Mouse (Mus musculus): ENCODE results near the gene 4930404N11Rik. TPM values are rescaled to one million over a fixed set of nuclear protein-coding genes. Genes with fewer than 3 reads are reported as not detected.
A peak's percentile ranks its signal among the peaks of the same experiment; 100 is the strongest.

Gene 4930404N11Rik
- total RNA-seq (2014; rRNA removed): not detected in 2 replicates
- 0.25 and 0.99 TPM in 2 replicates for polyA plus RNA-seq (2015; fragmentation: Nextera tagmentation; extraction: Ambion mirVana)

GRCm38 (mm10) chr10:81365672-81366476, at the start of gene 4930404N11Rik:
TSS of gene 4930404N11Rik (minus strand) at chr10:81365816.
- H3K36me3 ChIP-seq (ENCODE audit: insufficient read depth, low read length): peaks cover 43% of the 10 kb centered on the region
- 0 out of 2 replicates have a peak, but pooled peaks cover 5% of the 10 kb centered on the region for H3K4me1 ChIP-seq (ENCODE audit: insufficient read depth, low read length)
- H3K9ac ChIP-seq (replicated peaks; ENCODE audit: low read length): no peak within 1 kb of the TSS
- 22% methylated on average over 12 of the region's 12 CpGs for WGBS
- H3K4me2 ChIP-seq (ENCODE audit: low read depth, low read length): no peak within 1 kb of the TSS
- no peak for TF ChIP-seq CTCF (IDR thresholded peaks at IDR 0.05; ENCODE audit: low read depth)
- H3K9me3 ChIP-seq (ENCODE audit: low read length): no peaks in the 10 kb centered on the region
- DNase-seq (ENCODE audit: low spot score) (peak; percentile 12), ATAC-seq (no peak)
- H3K4me3 ChIP-seq (ENCODE audit: low read length): no peak within 1 kb of the TSS
- peak within 1 kb of the TSS; percentile 20; the same call in 1 of the 2 replicates for H3K27ac ChIP-seq
- no peaks in the 10 kb centered on the region for H3K27me3 ChIP-seq (ENCODE audit: insufficient read depth, low read length)

- Histone ChIP-seq H3K27ac (peak overlapping the region; percentile 12; the same call in 1 of the 2 replicates), H3K4me2 (ENCODE audit: low read depth, low read length) (no peak overlapping the region), H3K36me3 (ENCODE audit: insufficient read depth, low read length) (no peaks in the 10 kb centered on the region), H3K4me3 (ENCODE audit: low read length) (no peak overlapping the region), H3K9me3 (ENCODE audit: low read length) (no peaks in the 10 kb centered on the region), H3K27me3 (ENCODE audit: insufficient read depth, low read length) (no peaks in the 10 kb centered on the region), H3K4me1 (ENCODE audit: insufficient read depth, low read length) (peaks cover 36% of the 10 kb centered on the region), H3K9ac (replicated peaks; ENCODE audit: low read length) (no peak overlapping the region)
- ATAC-seq: no peak
- WGBS: 80% methylated on average over 5 of the region's 5 CpGs
- TF ChIP-seq CTCF (IDR thresholded peaks at IDR 0.05; ENCODE audit: low read depth): no peak
- DNase-seq (ENCODE audit: low spot score): no peak
Observed at GRCm38 (mm10) chr10:81415146-81415545, 49.5 kb upstream of the 4930404N11Rik start.

DNA sequence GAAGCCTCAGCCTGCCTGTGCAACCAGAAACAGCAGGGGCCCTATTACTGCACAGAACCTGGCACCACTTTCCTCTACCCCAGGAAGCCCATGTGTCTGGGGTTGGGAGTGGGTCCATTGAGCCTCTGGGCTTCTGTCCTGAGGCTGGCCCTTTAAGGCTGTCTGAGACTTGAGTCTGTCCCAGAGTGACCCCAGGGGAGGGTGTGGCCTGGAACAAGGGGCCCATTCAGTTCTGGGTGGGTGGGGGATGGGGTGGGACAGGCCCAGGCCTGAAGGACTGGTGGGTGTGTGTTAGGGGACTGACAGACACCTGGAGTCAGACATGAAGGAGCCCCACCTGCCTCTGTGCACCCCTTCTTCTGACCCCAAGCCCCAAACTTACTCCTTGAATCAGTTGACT, 49.1 kb upstream of the 4930404N11Rik start:
- Histone ChIP-seq H3K4me2 (ENCODE audit: low read depth, low read length) (no peak overlapping the region), H3K9ac (replicated peaks; ENCODE audit: low read length) (no peak overlapping the region), H3K36me3 (ENCODE audit: insufficient read depth, low read length) (no peaks in the 10 kb centered on the region), H3K4me3 (ENCODE audit: low read length) (no peak overlapping the region), H3K4me1 (ENCODE audit: insufficient read depth, low read length) (peaks cover 36% of the 10 kb centered on the region), H3K27me3 (ENCODE audit: insufficient read depth, low read length) (no peaks in the 10 kb centered on the region), H3K27ac (peak overlapping the region; percentile 71; the same call in 1 of the 2 replicates), H3K9me3 (ENCODE audit: low read length) (no peaks in the 10 kb centered on the region)
- ATAC-seq (no peak), DNase-seq (ENCODE audit: low spot score) (peak; percentile 54)
- no peak for TF ChIP-seq CTCF (IDR thresholded peaks at IDR 0.05; ENCODE audit: low read depth)

GRCm38 (mm10) chr10:81413310-81414261, 48.0 kb upstream of the 4930404N11Rik start:
- peak; percentile 58 for DNase-seq (ENCODE audit: low spot score)
- Histone ChIP-seq H3K4me2 (ENCODE audit: low read depth, low read length) (no peak overlapping the region), H3K4me1 (ENCODE audit: insufficient read depth, low read length) (peaks cover 31% of the 10 kb centered on the region), H3K36me3 (ENCODE audit: insufficient read depth, low read length) (no peaks in the 10 kb centered on the region), H3K9ac (replicated peaks; ENCODE audit: low read length) (no peak overlapping the region), H3K9me3 (ENCODE audit: low read length) (no peaks in the 10 kb centered on the region), H3K27me3 (ENCODE audit: insufficient read depth, low read length) (no peaks in the 10 kb centered on the region), H3K4me3 (ENCODE audit: low read length) (no peak overlapping the region), H3K27ac (peak overlapping the region; percentile 71; the same call in 1 of the 2 replicates)
- no peak for ATAC-seq
- WGBS: 29% methylated on average over 26 of the region's 26 CpGs
- no peak for TF ChIP-seq CTCF (IDR thresholded peaks at IDR 0.05; ENCODE audit: low read depth)

DNA sequence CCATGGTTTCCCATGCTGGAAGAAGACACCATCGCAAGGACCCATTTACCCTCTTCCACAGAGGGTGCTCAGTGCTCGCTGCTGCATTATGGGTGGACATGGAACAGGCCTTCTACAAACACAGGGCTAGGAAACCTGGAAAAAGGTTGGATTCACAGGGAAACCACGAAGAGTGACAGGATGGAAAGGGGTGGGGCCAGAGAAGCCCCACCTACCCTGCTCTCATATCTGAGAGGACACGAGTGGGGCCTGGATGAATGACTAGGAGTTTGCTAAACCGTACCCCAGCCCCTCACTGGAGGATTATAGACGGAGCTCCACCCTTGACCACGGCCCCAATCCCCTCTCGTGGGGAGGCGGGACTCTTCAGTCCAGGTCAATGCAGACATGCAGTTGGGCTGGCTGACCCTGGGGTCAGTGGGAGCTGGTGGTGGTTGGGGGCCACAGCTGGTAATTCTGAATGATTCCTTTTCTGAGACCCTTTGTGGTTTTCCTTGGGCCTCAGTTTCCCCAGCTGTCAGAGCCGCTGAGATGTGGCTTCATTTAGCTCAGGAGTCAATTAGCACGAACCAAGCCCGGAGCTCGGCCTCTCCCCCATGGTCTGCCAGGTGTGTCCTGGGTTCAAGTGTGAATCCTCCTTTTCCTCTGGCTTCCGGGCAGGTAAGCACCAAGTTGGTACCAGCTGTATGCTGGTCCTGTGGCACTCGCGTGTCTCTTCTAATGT, 47.1 kb upstream of the 4930404N11Rik start:
- no peak for TF ChIP-seq CTCF (IDR thresholded peaks at IDR 0.05; ENCODE audit: low read depth)
- Histone ChIP-seq H3K36me3 (ENCODE audit: insufficient read depth, low read length) (peaks cover 4% of the 10 kb centered on the region; the same call in 1 of the 2 replicates), H3K4me3 (ENCODE audit: low read length) (no peak overlapping the region), H3K27ac (peak overlapping the region; percentile 71), H3K9ac (replicated peaks; ENCODE audit: low read length) (no peak overlapping the region), H3K27me3 (ENCODE audit: insufficient read depth, low read length) (no peaks in the 10 kb centered on the region), H3K9me3 (ENCODE audit: low read length) (no peaks in the 10 kb centered on the region), H3K4me1 (ENCODE audit: insufficient read depth, low read length) (peaks cover 27% of the 10 kb centered on the region; the same call in 1 of the 2 replicates), H3K4me2 (ENCODE audit: low read depth, low read length) (no peak overlapping the region)
- no peak for DNase-seq (ENCODE audit: low spot score)
- no peak for ATAC-seq
- 75% methylated on average over 16 of the region's 16 CpGs for WGBS

Measured in hindbrain, postnatal 0 days (tissue).